Comparison of ENCODE assay signal across 8 mouse cellular contexts in genomic region chr1:34802290-34802642, GRCm38 (mm10). TPM values are rescaled to one million over a fixed set of nuclear protein-coding genes. Genes with fewer than 3 reads are reported as not detected.
A peak's percentile ranks its signal among the peaks of the same experiment; 100 is the strongest.
DNase-seq lines count a peak whose midpoint lies in the region; ATAC-seq and TF ChIP-seq lines count a peak whose summit lies in the region.

No protein-coding gene starts in this region.

- 27% methylated on average over 7 of the region's 7 CpGs for WGBS in embryonic facial prominence, embryonic 11.5 days
- WGBS in hindbrain, embryonic 16.5 days = 29% methylated on average over 7 of the region's 7 CpGs
- 29% methylated on average over 7 of the region's 7 CpGs for WGBS in lung, adult 2 months
- 23% methylated on average over 7 of the region's 7 CpGs for WGBS in neural tube, embryonic 15.5 days

- H3K9ac ChIP-seq in embryonic facial prominence, embryonic 11.5 days (replicated peaks; ENCODE audit: low read length) = peak overlapping the region; percentile 71
- H3K9ac ChIP-seq in hindbrain, embryonic 16.5 days (ENCODE audit: low read depth, low read length) = peak overlapping the region; percentile 84
- H3K9ac ChIP-seq in neural tube, embryonic 15.5 days (replicated peaks) = peak overlapping the region; percentile 89

- no peak overlapping the region for H3K27ac ChIP-seq in embryonic facial prominence, embryonic 11.5 days (replicated peaks; ENCODE audit: low read depth, low read length)
- peak overlapping the region; percentile 82 for H3K27ac ChIP-seq in hindbrain, embryonic 16.5 days (ENCODE audit: low read depth, low read length)
- peak overlapping the region; percentile 91 for H3K27ac ChIP-seq in neural tube, embryonic 15.5 days (replicated peaks)

- TF ChIP-seq CTCF in lung, adult 2 months (IDR thresholded peaks at IDR 0.05; ENCODE audit: insufficient read depth, low read length) = no peak

- H3K4me1 ChIP-seq in embryonic facial prominence, embryonic 11.5 days (ENCODE audit: control insufficient read depth, insufficient read depth, low read length) = no peaks in the 10 kb centered on the region
- peaks cover 28% of the 10 kb centered on the region for H3K4me1 ChIP-seq in hindbrain, embryonic 16.5 days (ENCODE audit: control insufficient read depth, insufficient read depth, low read depth, low read length)
- peaks cover 2% of the 10 kb centered on the region for H3K4me1 ChIP-seq in lung, adult 2 months (ENCODE audit: control insufficient read depth, insufficient read depth, low read length)
- peaks cover 48% of the 10 kb centered on the region for H3K4me1 ChIP-seq in neural tube, embryonic 15.5 days

- peak overlapping the region; percentile 56 for H3K4me3 ChIP-seq in embryonic facial prominence, embryonic 11.5 days (ENCODE audit: low read depth, low read length)
- H3K4me3 ChIP-seq in hindbrain, embryonic 16.5 days (ENCODE audit: low read length) = peak overlapping the region; percentile 65
- H3K4me3 ChIP-seq in lung, adult 2 months (replicated peaks; ENCODE audit: extremely low read depth, low read depth, low read length) = peak overlapping the region; percentile 86
- H3K4me3 ChIP-seq in neural tube, embryonic 15.5 days (replicated peaks) = peak overlapping the region; percentile 81

- no peaks in the 10 kb centered on the region for H3K9me3 ChIP-seq in embryonic facial prominence, embryonic 11.5 days (replicated peaks; ENCODE audit: control insufficient read depth, low read length)
- H3K9me3 ChIP-seq in hindbrain, embryonic 16.5 days (ENCODE audit: control insufficient read depth, low read length) = no peaks in the 10 kb centered on the region
- H3K9me3 ChIP-seq in neural tube, embryonic 15.5 days (replicated peaks) = no peaks in the 10 kb centered on the region

- peak; percentile 72 to 82 for DNase-seq in layer of hippocampus, adult 18-20 months (ENCODE audit: low spot score in 2 of 2)
- DNase-seq in layer of hippocampus, adult 9-10 months (ENCODE audit: low spot score) = no peak
- DNase-seq in embryonic facial prominence, embryonic 11.5 days (ENCODE audit: low spot score) = no peak
- no peak for DNase-seq in lung, adult 2 months
- DNase-seq in urinary bladder, postnatal 25 days (ENCODE audit: low spot score) = no peak
- DNase-seq in cerebellum, adult 8-10 months = no peak

- no peak for TF ChIP-seq POLR2A in lung, adult 2 months (IDR thresholded peaks at IDR 0.05; ENCODE audit: borderline replicate concordance, extremely low read depth, low read depth, low read length)

- H3K27me3 ChIP-seq in embryonic facial prominence, embryonic 11.5 days (ENCODE audit: control insufficient read depth, insufficient read depth, low read length) = no peaks in the 10 kb centered on the region
- no peaks in the 10 kb centered on the region for H3K27me3 ChIP-seq in hindbrain, embryonic 16.5 days (replicated peaks; ENCODE audit: control insufficient read depth, insufficient read depth, low read length)
- no peaks in the 10 kb centered on the region for H3K27me3 ChIP-seq in neural tube, embryonic 15.5 days (replicated peaks)

- no peaks in the 10 kb centered on the region for H3K36me3 ChIP-seq in embryonic facial prominence, embryonic 11.5 days (replicated peaks; ENCODE audit: control insufficient read depth, insufficient read depth, low read depth, low read length)
- H3K36me3 ChIP-seq in hindbrain, embryonic 16.5 days (ENCODE audit: control insufficient read depth, insufficient read depth, low read length) = peaks cover 4% of the 10 kb centered on the region; the same call in 1 of the 2 replicates
- H3K36me3 ChIP-seq in neural tube, embryonic 15.5 days = peaks cover 6% of the 10 kb centered on the region

- ATAC-seq in embryonic facial prominence, embryonic 11.5 days (replicated peaks; ENCODE audit: insufficient number of reproducible peaks, low FRiP score, low TSS enrichment, low read depth) = no peak
- peak; percentile 26 for ATAC-seq in hindbrain, embryonic 16.5 days
- ATAC-seq in neural tube, embryonic 15.5 days (ENCODE audit: low FRiP score) = peak; percentile 53

- H3K4me2 ChIP-seq in embryonic facial prominence, embryonic 11.5 days (ENCODE audit: low read depth, low read length) = peak overlapping the region; percentile 94
- H3K4me2 ChIP-seq in hindbrain, embryonic 16.5 days (ENCODE audit: low read length) = peak overlapping the region; percentile 62
- peak overlapping the region; percentile 78 for H3K4me2 ChIP-seq in neural tube, embryonic 15.5 days

RNA-seq across cellular contexts. Expression of gene Fam168b, which starts 40.6 kb away (rescaled TPM):
- 100 to 1,000 TPM; 227 to 236 TPM for total RNA-seq in layer of hippocampus, adult 18-20 months (2021)
- polyA plus RNA-seq in embryonic facial prominence, embryonic 11.5 days (2014; fragmentation: Nextera tagmentation; extraction: Ambion mirVana) = 92.8 and 94.8 TPM in 2 replicates
- 102 and 130 TPM in 2 replicates for polyA plus RNA-seq in hindbrain, embryonic 16.5 days (2015; fragmentation: Nextera tagmentation; extraction: Ambion mirVana)
- polyA plus RNA-seq in lung, adult 2 months (2012; rRNA removed) = 361 and 389 TPM in 2 replicates
- polyA plus RNA-seq in neural tube, embryonic 15.5 days (2015; fragmentation: Nextera tagmentation; extraction: Ambion mirVana) = 107 and 119 TPM in 2 replicates

RNA-seq across cellular contexts. Expression of gene Plekhb2, which starts 47.5 kb away (rescaled TPM):
- 100 to 1,000 TPM; 214 to 227 TPM for total RNA-seq in layer of hippocampus, adult 18-20 months (2021)
- polyA plus RNA-seq in embryonic facial prominence, embryonic 11.5 days (2014; fragmentation: Nextera tagmentation; extraction: Ambion mirVana) = 24.7 and 25.6 TPM in 2 replicates
- 94.3 and 95.4 TPM in 2 replicates for polyA plus RNA-seq in hindbrain, embryonic 16.5 days (2015; fragmentation: Nextera tagmentation; extraction: Ambion mirVana)
- 59.4 and 77.5 TPM in 2 replicates for polyA plus RNA-seq in lung, adult 2 months (2012; rRNA removed)
- polyA plus RNA-seq in neural tube, embryonic 15.5 days (2015; fragmentation: Nextera tagmentation; extraction: Ambion mirVana) = 81.7 and 84.0 TPM in 2 replicates

Comparison
In these comparisons a context has a peak if more than half of its experiments do, and no peak if none do; other contexts are left out.
1. DNase-seq: peak in layer of hippocampus, adult 18-20 months (2 of 2); none in layer of hippocampus, adult 9-10 months (single experiment), embryonic facial prominence, embryonic 11.5 days (single experiment), lung, adult 2 months (single experiment), urinary bladder, postnatal 25 days (single experiment) and cerebellum, adult 8-10 months (single experiment).
2. Peak in every context shown above with its lines, with median percentiles within 50 percentile points of each other: H3K4me2 ChIP-seq, H3K4me3 ChIP-seq and H3K9ac ChIP-seq.